Mouse (Mus musculus) urinary bladder, adult 18-20 months (tissue): ENCODE measurements around the gene Itga3.

ENCODE experiments used
- DNase-seq, 2 experiments: peaks; one replicate each; pipeline ENCODE4 v3.0.0; 2022; ENCODE audit warnings: low spot score in 2 of 2, mixed read lengths in 2 of 2

Gene Itga3

GRCm38 (mm10) chr11:95076536-95077111 lies at the start of gene Itga3:
Itga3 (minus strand) TSS chr11:95076801.
- DNase-seq: peak; percentile 77 to 78

GRCm38 (mm10) chr11:95125366-95125948 lies 48.9 kb upstream of the Itga3 start:
- no peak for DNase-seq

GRCm38 (mm10) chr11:95122100-95122489 lies 45.5 kb upstream of the Itga3 start:
- no peak for DNase-seq

- peak in 1 of 2 experiments; percentile 44 for DNase-seq
These were observed 44.8 kb upstream of the Itga3 start for GRCm38 (mm10) chr11:95121161-95122099.

- no peak for DNase-seq
These were observed 44.0 kb upstream of the Itga3 start for GRCm38 (mm10) chr11:95120633-95121020.

- DNase-seq: no peak
These were observed 43.5 kb upstream of the Itga3 start, which contains the start of gene Dlx3 for GRCm38 (mm10) chr11:95119990-95120632. Dlx3 (plus strand) TSS chr11:95120119.

GRCm38 (mm10) chr11:95118505-95118904 lies 41.9 kb upstream of the Itga3 start:
- DNase-seq: peak; percentile 60 to 71

- peak in 1 of 2 experiments; percentile 44 for DNase-seq
These were observed 40.4 kb upstream of the Itga3 start for GRCm38 (mm10) chr11:95117030-95117429.

- no peak for DNase-seq
These were observed 33.5 kb upstream of the Itga3 start for GRCm38 (mm10) chr11:95110081-95110480.

GRCm38 (mm10) chr11:95109000-95109399 lies 32.4 kb upstream of the Itga3 start:
- no peak for DNase-seq

- peak; percentile 66 to 79 for DNase-seq
These were observed 30.0 kb upstream of the Itga3 start for GRCm38 (mm10) chr11:95106440-95107236.

GRCm38 (mm10) chr11:95105274-95105874 lies 28.8 kb upstream of the Itga3 start:
- DNase-seq: no peak

- no peak for DNase-seq
These were observed 27.7 kb upstream of the Itga3 start for GRCm38 (mm10) chr11:95104266-95104665.

GRCm38 (mm10) chr11:95102161-95102904 lies 25.7 kb upstream of the Itga3 start:
- DNase-seq: no peak

GRCm38 (mm10) chr11:95101071-95101788 lies 24.6 kb upstream of the Itga3 start:
- no peak for DNase-seq

GRCm38 (mm10) chr11:95100393-95100792 lies 23.8 kb upstream of the Itga3 start:
- DNase-seq: no peak

- DNase-seq: no peak
These were observed 21.9 kb upstream of the Itga3 start for GRCm38 (mm10) chr11:95098346-95099095.

GRCm38 (mm10) chr11:95097889-95098288 lies 21.3 kb upstream of the Itga3 start:
- DNase-seq: no peak
